Mouse (Mus musculus) retina, adult 2 months (tissue): ENCODE measurements at regions not wholly inside any gene's neighbourhood (a gene's known extent, or its start where the extent isn't known, plus 50 kb on each side); places are given as distances from the start of the nearest gene placed in this dataset.
"Not testable (repeated sequence)": the region's sequence is repeated elsewhere in the genome, so short reads cannot be mapped to it uniquely, and the experiment has no call there.

Experiments used
- DNase-seq: peaks from one replicate; pipeline ENCODE4 v3.0.0-alpha.2; 2012; ENCODE audit warnings: low read depth, low spot score

DNA sequence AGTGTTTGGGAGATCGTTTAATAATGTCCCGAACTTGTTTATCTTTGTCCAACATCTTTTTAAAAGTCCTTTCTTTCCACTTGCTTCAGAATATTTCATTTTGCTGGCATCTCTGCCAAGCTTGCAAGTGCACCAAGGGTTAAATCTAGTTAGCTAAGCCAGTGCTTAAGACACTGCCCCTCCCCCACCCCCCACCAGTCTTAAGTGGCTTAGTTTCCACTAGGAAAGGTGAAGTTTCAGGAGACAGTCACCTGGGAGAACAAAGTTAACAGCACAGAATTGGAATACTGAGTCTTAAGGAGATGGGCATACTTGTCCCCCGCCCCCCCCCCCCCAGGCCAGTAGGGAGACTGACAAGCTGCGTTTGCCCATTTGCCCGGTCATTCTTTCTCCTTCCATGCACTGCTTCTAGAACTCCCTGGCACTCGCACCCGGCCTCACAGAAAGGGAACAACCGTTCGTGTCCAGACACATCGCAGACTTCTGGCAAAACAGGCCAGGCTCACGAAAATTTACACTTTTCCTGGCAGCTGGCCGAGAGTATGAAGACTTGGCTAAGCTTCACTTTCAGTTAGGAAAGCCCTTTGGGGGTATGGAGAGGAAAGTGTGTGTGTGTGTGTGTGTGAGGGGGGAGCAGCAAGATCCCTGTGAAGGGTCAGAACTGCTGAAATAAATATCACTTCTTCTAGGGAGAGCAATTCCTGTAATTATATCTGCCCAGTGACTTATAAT, 219.2 kb downstream of the Bcl11a start:
- DNase-seq = no peak

DNA sequence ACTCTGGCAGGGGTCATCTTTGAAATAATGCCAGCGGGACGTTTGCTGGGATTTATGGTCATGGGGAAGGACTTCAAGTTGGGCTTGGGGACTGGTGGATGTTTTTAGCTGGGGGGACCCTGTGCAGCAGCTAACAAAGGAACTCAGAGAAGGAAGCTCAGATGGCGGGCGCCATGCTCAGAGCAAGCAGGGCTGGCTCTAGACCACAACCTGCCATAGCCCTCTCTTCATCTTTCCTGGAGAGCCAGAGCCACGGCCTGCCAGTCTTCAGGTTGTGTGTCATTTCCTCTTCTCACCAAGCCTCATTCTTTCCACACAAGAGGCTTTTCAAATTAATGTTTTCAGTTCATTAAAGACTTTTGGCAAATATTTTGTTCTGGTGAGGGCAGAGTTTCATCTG, 219.9 kb downstream of the Bcl11a start:
- DNase-seq = no peak

DNA sequence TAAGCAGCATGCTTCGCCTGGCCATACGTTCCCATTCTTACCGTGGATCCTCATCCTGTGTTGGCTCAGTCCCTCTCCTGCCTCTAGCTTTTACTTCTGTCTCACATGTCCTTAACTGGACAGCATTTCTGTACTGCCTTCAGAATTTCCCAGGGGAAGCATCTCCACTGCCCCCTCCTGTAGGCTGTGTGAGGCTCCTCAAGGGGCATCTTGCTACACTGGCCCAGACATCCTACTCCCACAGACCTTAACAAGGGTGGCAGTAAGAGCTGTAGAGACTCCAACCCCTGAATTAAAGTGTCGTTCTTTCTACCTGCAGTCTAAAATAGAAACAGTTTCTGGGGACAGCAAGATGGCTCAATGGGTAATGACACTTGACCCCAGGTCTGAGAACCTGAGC, 222.5 kb downstream of the Bcl11a start:
- DNase-seq = no peak

GRCm38 (mm10) chr11:24301201-24301600, 223.3 kb downstream of the Bcl11a start:
- DNase-seq = no peak

DNA sequence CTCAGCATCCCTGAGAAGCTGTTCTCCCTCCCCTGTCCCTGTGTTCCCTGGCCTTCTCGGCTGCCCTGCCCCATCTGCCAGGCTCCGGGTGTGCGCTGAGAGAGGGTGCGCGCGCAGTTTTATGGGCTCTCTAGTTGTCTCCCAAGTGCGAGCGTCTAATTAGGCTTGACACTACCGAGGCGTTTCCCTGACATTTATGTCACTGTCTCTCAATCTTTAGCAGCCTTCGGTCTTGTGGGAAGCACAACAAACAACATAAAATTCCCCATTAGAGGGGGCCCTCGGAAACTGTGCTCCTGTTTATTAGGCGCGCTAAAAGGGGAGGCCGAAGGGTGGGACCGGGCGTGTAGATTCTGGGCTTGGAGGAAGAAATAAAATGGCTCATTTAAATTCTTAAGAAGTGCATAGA, 227.3 kb downstream of the Bcl11a start:
- DNase-seq = no peak

DNA sequence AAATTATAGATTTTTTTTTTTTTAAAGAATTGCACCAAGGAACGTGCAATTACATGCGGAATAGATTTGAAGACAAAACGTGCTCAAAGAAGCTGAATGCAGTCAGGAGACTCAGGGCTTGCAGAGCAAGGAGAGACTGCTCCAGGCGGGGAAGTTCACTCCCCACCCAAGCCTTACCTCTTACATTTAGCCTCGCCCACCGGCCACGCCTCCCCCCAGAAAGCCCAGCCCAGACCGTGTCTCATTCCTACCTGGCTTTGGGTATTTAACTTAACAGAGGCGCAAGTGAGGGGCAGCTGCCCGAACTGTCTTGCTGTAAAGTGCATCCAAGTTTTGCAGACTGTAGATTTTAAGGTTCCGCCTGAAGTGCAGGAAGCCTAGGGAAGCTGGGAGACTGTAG, 227.8 kb downstream of the Bcl11a start:
- no peak for DNase-seq

GRCm38 (mm10) chr11:24306101-24306500, 228.2 kb downstream of the Bcl11a start:
- DNase-seq = no peak

- DNase-seq = no peak
Observed at GRCm38 (mm10) chr11:24307601-24308252, 229.9 kb downstream of the Bcl11a start.

GRCm38 (mm10) chr11:24308253-24308633, 230.4 kb downstream of the Bcl11a start:
- no peak for DNase-seq

GRCm38 (mm10) chr11:24314046-24314445, 236.2 kb downstream of the Bcl11a start:
- DNase-seq = no peak

- DNase-seq = no peak
Observed at GRCm38 (mm10) chr11:24315582-24315981, 237.7 kb downstream of the Bcl11a start.

DNA sequence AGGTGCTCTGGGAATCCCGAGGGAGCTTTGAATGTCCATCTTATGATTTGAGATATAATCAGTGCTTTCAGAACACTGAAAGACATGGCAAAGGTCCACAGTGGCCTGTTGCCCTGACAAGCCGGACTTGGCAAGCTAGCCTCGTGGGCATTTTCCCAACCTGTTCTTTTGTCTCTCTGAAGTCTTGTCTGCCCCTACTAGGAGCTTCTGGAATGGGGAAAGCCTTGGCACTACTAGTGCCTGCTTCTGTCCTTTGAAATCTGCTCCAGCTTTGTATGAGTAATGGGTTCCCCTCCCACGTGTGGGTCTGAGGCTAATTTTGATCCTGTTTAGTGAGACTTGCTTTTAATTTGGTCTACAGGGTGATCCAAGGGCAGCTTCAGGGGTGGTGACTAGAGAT, 238.3 kb downstream of the Bcl11a start:
- peak; percentile 8 for DNase-seq

GRCm38 (mm10) chr11:24317989-24318735, 240.3 kb downstream of the Bcl11a start:
- no peak for DNase-seq

GRCm38 (mm10) chr11:24319222-24319621, 241.4 kb downstream of the Bcl11a start:
- DNase-seq = no peak

DNA sequence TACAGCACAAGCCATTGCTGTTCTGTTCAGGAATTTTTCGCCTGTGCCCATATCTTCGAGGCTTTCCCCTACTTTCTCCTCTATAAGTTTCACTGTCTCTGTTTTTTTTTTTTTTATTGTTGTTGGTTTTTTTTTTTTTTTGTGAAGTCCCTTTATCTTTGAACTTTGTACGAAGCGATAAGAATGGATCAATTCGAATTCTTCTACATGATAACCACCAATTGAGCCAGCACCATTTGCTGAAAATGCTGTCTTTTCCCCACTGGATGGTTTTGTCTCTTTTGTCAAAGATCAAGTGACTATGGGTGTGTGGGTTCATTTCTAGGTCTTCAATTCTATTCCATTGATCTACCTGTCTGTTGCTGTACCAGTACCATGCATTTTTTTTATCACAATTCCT, 244.6 kb downstream of the Bcl11a start:
- not testable (repeated sequence) for DNase-seq

DNA sequence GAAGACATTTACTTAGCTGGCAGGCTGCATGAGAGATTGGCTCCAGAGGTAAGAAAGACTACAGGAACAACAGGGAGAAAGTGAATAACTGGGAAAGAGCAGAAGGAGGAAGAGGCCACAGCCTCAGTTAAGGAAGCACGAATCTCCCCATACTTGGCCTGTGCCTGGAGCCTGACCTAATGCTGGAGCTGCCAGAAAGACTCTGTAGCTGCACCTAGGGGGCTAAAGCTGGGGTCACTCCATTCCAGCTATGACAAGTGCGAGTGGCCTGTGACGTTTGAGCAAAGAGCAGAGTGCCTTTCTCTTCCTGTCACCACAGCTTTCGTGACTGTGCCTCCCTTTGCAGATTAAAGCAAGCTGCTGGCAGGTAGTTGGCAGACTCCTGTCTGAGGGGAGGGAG, 250.6 kb downstream of the Bcl11a start:
- no peak for DNase-seq

DNA sequence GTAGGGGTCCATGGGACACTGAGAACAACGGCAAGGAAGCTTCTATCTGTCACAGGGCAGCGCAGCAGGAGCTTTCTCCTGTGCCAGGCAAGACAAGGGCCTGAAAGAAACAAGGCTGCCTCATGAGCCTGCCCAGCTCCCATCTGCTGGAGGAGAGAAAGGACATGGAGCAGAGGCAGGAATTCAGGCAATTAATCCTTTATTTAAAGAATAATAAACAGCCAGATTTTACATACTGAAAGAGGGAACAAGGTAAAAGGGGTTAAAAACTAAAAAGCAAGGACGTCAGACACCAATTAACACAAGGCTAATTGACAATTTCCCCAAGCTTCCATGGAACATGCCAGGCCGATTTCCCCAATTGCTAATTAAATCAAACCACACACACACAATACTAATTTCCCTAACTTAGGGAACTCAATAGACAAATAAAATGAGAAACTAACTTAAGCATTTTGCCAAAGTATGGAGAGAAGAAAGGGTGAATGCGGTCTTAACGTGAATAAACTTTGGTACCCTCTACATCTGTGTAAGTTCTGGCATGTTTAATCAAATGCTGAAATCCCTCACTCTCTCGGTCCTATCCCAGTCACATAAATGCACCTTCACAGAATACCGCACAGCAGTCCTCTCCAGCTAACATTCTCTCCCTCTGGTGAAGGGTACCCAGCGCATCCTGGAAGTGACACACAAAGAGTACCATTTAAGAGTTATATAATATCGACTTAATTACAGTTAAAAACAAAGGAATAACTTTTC, 252.7 kb downstream of the Bcl11a start:
- DNase-seq = no peak

DNA sequence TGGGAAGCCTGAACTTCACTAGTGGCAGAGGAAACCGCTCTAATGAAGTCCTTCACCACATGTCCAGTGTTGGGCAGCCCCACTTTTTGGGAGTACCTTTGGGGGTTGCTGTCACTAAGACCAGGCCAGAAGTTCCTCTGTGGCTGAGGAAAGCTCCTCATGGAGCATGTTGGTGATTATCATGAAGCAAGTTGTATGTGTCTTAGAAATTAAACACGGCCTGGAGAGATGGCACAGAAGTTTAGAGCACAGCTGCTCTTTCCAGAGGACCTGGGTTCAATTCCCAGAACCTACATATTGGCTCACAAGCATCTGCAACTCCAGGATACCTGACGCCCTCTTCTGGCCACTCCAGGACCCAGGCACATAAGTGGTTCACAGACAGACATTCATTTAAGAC, 254.4 kb downstream of the Bcl11a start:
- DNase-seq = no peak

GRCm38 (mm10) chr11:24333111-24333510, 255.3 kb downstream of the Bcl11a start:
- DNase-seq = no peak

DNA sequence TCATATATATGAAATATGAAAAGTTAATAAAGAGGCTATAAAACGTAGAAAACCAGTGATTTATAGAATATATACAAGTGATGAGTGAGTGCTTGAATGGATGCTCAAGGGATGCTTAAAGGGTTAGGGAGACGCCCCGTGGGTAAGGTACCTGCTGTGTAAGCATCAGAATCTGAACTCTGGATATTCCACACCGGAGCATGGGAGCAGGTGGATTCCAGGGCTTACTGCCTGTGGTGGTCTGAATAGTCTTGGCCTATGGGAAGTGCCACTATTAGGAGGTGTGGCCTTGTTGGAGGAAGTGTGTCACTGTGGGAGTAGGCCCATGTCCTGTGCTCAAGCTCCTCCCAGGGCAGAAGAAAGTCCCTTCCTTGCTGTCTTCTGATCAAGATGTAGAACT, 257.4 kb downstream of the Bcl11a start:
- no peak for DNase-seq

GRCm38 (mm10) chr11:24338111-24338510, 260.3 kb downstream of the Bcl11a start:
- no peak for DNase-seq

- no peak for DNase-seq
Observed at GRCm38 (mm10) chr11:24339061-24339460, 261.2 kb downstream of the Bcl11a start.
